Mouse (Mus musculus) CH12.LX (cell line): ENCODE results near the gene Cyp2t4. TPM values are rescaled to one million over a fixed set of nuclear protein-coding genes. Genes with fewer than 3 reads are reported as not detected.

Experiments
- DNase-seq: peaks from one replicate; pipeline ENCODE4 v3.0.0-alpha.2; 2013; ENCODE audit errors: extremely low read depth
- H3K27ac ChIP-seq: 2 replicates; pipeline ENCODE4 v1.5.1; 2012; ENCODE audit warnings: low read depth, mild to moderate bottlenecking, control low read depth, moderate library complexity; ENCODE audit not compliant: insufficient read depth
- H3K27me3 ChIP-seq: replicated peaks from 2 replicates; pipeline ENCODE3; 2012; ENCODE audit warnings: inconsistent platforms
- H3K36me3 ChIP-seq, 2 experiments: replicated peaks in 1 of 2; 2 replicates each; pipeline versions ENCODE3 to v1.6.1; 2012; ENCODE audit warnings: inconsistent platforms in 1 of 2, low read length in 1 of 2, mild to moderate bottlenecking in 1 of 2, mixed read lengths in 1 of 2, moderate library complexity in 1 of 2; ENCODE audit not compliant: control insufficient read depth in 1 of 2, insufficient read depth in 1 of 2
- H3K4me1 ChIP-seq, 2 experiments: 2 replicates each; pipeline ENCODE4 v1.6.1; 2012; ENCODE audit warnings: inconsistent platforms in 1 of 2, moderate library complexity in 1 of 2; ENCODE audit not compliant: insufficient read depth in 2 of 2, control insufficient read depth in 1 of 2
- H3K4me2 ChIP-seq: 2 replicates; pipeline ENCODE4 v1.6.1; 2012; ENCODE audit warnings: low read depth, mild to moderate bottlenecking, control low read depth; ENCODE audit not compliant: poor library complexity, insufficient read depth, severe bottlenecking
- H3K4me3 ChIP-seq, 3 experiments: fragments of 150-350 bp in 1 of 3; sonication (generic) in 1 of 3; replicated peaks in 1 of 3; 2 replicates each; pipeline versions ENCODE3 to v1.5.1; 2011 to 2012; ENCODE audit warnings: low read depth in 2 of 3, low read length in 2 of 3, mild to moderate bottlenecking in 2 of 3, moderate library complexity in 2 of 3, control low read depth in 1 of 3, improper control_type of control experiment in 1 of 3, inconsistent platforms in 1 of 3, mixed read lengths in 1 of 3; ENCODE audit not compliant: poor library complexity in 1 of 3
- H3K79me2 ChIP-seq: replicated peaks from 2 replicates; pipeline ENCODE4 v1.6.1; 2012; ENCODE audit warnings: mild to moderate bottlenecking, moderate library complexity; ENCODE audit not compliant: control insufficient read depth, poor library complexity, insufficient read depth, severe bottlenecking; ENCODE audit errors: extremely low read depth
- H3K9ac ChIP-seq: 2 replicates; pipeline ENCODE4 v1.6.1; 2012; ENCODE audit warnings: low read depth, mild to moderate bottlenecking, control low read depth, moderate library complexity; ENCODE audit not compliant: insufficient read depth
- H3K9me3 ChIP-seq: replicated peaks from 2 replicates; pipeline ENCODE3; 2012; ENCODE audit warnings: low read length, inconsistent platforms, mixed read lengths
- BHLHE40 ChIP-seq: IDR thresholded peaks from 2 replicates; pipeline ENCODE4 v1.6.1; 2011; ENCODE audit warnings: mild to moderate bottlenecking, low read depth, low read length, improper control_type of control experiment
- CHD1 ChIP-seq: IDR thresholded peaks from 2 replicates; pipeline ENCODE4 v1.6.1; 2012; ENCODE audit warnings: low read depth, low read length, improper control_type of control experiment, inconsistent platforms
- CTCF ChIP-seq, 2 experiments: IDR thresholded peaks in 1 of 2; conservative IDR thresholded peaks in 1 of 2; 2 replicates each; pipeline ENCODE4 v1.5.1; 2011 to 2012; ENCODE audit warnings: low read depth in 2 of 2, low read length in 2 of 2, improper control_type of control experiment in 1 of 2, inconsistent platforms in 1 of 2, mild to moderate bottlenecking in 1 of 2, moderate library complexity in 1 of 2
- E2F4 ChIP-seq: IDR thresholded peaks from 2 replicates; pipeline ENCODE4 v1.6.1; 2011; ENCODE audit warnings: low read depth, low read length, improper control_type of control experiment; ENCODE audit not compliant: insufficient replicate concordance
- ELF1 ChIP-seq: IDR thresholded peaks from 2 replicates; pipeline ENCODE4 v1.6.1; 2014; ENCODE audit warnings: low read depth, mild to moderate bottlenecking, inconsistent platforms, low read length, improper control_type of control experiment
- ETS1 ChIP-seq: conservative IDR thresholded peaks from 2 replicates; pipeline ENCODE4 v1.6.1; 2012; ENCODE audit warnings: low read depth, mild to moderate bottlenecking, inconsistent platforms, low read length, improper control_type of control experiment, moderate library complexity
- GABPA ChIP-seq: IDR thresholded peaks from 2 replicates; pipeline ENCODE4 v1.6.1; 2012; ENCODE audit warnings: low read depth, low read length, improper control_type of control experiment, inconsistent platforms; ENCODE audit not compliant: insufficient replicate concordance
- HCFC1 ChIP-seq: IDR thresholded peaks from 2 replicates; pipeline ENCODE4 v1.6.1; 2012; ENCODE audit warnings: low read depth, mild to moderate bottlenecking, inconsistent platforms, low read length, improper control_type of control experiment
- IRF4 ChIP-seq: IDR thresholded peaks from 2 replicates; pipeline ENCODE4 v1.6.1; 2014; ENCODE audit warnings: low read depth, mild to moderate bottlenecking, inconsistent platforms, low read length, improper control_type of control experiment
- JUN ChIP-seq: IDR thresholded peaks from 2 replicates; pipeline ENCODE4 v1.6.1; 2011; ENCODE audit warnings: low read depth, mild to moderate bottlenecking, low read length, improper control_type of control experiment, moderate library complexity; ENCODE audit not compliant: insufficient read depth
- JUND ChIP-seq: conservative IDR thresholded peaks from 2 replicates; pipeline ENCODE4 v1.6.1; 2011; ENCODE audit warnings: low read depth, low read length, improper control_type of control experiment
- KAT2A ChIP-seq: IDR thresholded peaks from 2 replicates; pipeline ENCODE4 v1.6.1; 2012; ENCODE audit warnings: low read length, improper control_type of control experiment, inconsistent platforms; ENCODE audit not compliant: insufficient replicate concordance
- MAFK ChIP-seq: IDR thresholded peaks from 2 replicates; pipeline ENCODE4 v1.6.1; 2011; ENCODE audit warnings: low read length, improper control_type of control experiment; ENCODE audit not compliant: insufficient replicate concordance
- MAX ChIP-seq: IDR thresholded peaks from 2 replicates; pipeline ENCODE4 v1.6.1; 2011; ENCODE audit warnings: low read length, improper control_type of control experiment
- MAZ ChIP-seq: IDR thresholded peaks from 2 replicates; pipeline ENCODE4 v1.6.1; 2012; ENCODE audit warnings: low read depth, mild to moderate bottlenecking, inconsistent platforms, low read length, improper control_type of control experiment, moderate library complexity
- MEF2A ChIP-seq: IDR thresholded peaks from 2 replicates; pipeline ENCODE4 v1.6.1; 2014; ENCODE audit warnings: low read depth, mild to moderate bottlenecking, inconsistent platforms, low read length, improper control_type of control experiment, borderline replicate concordance
- MXI1 ChIP-seq: IDR thresholded peaks from 2 replicates; pipeline ENCODE4 v1.6.1; 2011; ENCODE audit warnings: mild to moderate bottlenecking, low read depth, low read length, improper control_type of control experiment
- MYC ChIP-seq: IDR thresholded peaks from 2 replicates; pipeline ENCODE4 v1.6.1; 2011; ENCODE audit warnings: low read depth, mild to moderate bottlenecking, improper control_type of control experiment, low read length
- NELFE ChIP-seq: IDR thresholded peaks from 2 replicates; pipeline ENCODE4 v1.6.1; 2011; ENCODE audit warnings: low read depth, low read length, improper control_type of control experiment
- PAX5 ChIP-seq: IDR thresholded peaks from 2 replicates; pipeline ENCODE4 v1.6.1; 2012; ENCODE audit warnings: low read length, inconsistent platforms, mixed read lengths
- POLR2A ChIP-seq: IDR thresholded peaks from 2 replicates; pipeline ENCODE4 v1.6.1; 2011; ENCODE audit warnings: low read depth, mild to moderate bottlenecking, improper control_type of control experiment, low read length
- POLR2AphosphoS2 ChIP-seq: IDR thresholded peaks from 2 replicates; pipeline ENCODE4 v1.6.1; 2011; ENCODE audit warnings: low read depth, low read length, improper control_type of control experiment
- RAD21 ChIP-seq: IDR thresholded peaks from 2 replicates; pipeline ENCODE4 v1.6.1; 2011; ENCODE audit warnings: low read depth, mild to moderate bottlenecking, low read length, improper control_type of control experiment, moderate library complexity
- SIN3A ChIP-seq: IDR thresholded peaks from 2 replicates; pipeline ENCODE4 v1.6.1; 2012; ENCODE audit warnings: low read length, improper control_type of control experiment, inconsistent platforms
- SMC3 ChIP-seq: IDR thresholded peaks from 2 replicates; pipeline ENCODE4 v1.6.1; 2011; ENCODE audit warnings: low read depth, low read length, improper control_type of control experiment
- TBP ChIP-seq: conservative IDR thresholded peaks from 2 replicates; pipeline ENCODE4 v1.6.1; 2011; ENCODE audit warnings: low read depth, low read length, improper control_type of control experiment
- UBTF ChIP-seq: IDR thresholded peaks from 2 replicates; pipeline ENCODE4 v1.6.1; 2012; ENCODE audit warnings: low read depth, mild to moderate bottlenecking, inconsistent platforms, low read length, improper control_type of control experiment, moderate library complexity
- USF2 ChIP-seq: conservative IDR thresholded peaks from 2 replicates; pipeline ENCODE4 v1.6.1; 2011; ENCODE audit warnings: low read depth, low read length, improper control_type of control experiment
- ZC3H11A ChIP-seq: IDR thresholded peaks from 2 replicates; pipeline ENCODE4 v1.6.1; 2012; ENCODE audit warnings: low read depth, mild to moderate bottlenecking, inconsistent platforms, low read length, improper control_type of control experiment
- ZKSCAN1 ChIP-seq: IDR thresholded peaks from 2 replicates; pipeline ENCODE4 v1.6.1; 2012; ENCODE audit warnings: low read depth, inconsistent platforms, low read length, improper control_type of control experiment, borderline replicate concordance
- ZNF384 ChIP-seq: IDR thresholded peaks from 2 replicates; pipeline ENCODE4 v1.6.1; 2012; ENCODE audit warnings: low read depth, low read length, improper control_type of control experiment, inconsistent platforms
- dilution Hi-C: fragments of 300-500 bp; cut with MboI; formaldehyde crosslinking; loops from 2 replicates; pipeline ENCODE4 v1.14.3; 2020; ENCODE audit warnings: low sequenced_read_pairs; ENCODE audit not compliant: extremely low pct_unique_long_range_greater_than_20kb, extremely low pct_ligation_motif_present
- in situ Hi-C: fragments of 300-500 bp; cut with MboI; formaldehyde crosslinking; loops from 3 replicates; pipeline ENCODE4 v1.14.3; 2019; ENCODE audit warnings: low sequenced_read_pairs, low pct_ligation_motif_present, low pct_unique_long_range_greater_than_20kb, mixed read lengths
- polyA plus RNA-seq: library from polyadenylated mRNA; unstranded; fragments of >175 nt; gene quantifications from 2 replicates; pipeline ENCODE4 v1.2.1, GENCODE M21; 2012; ENCODE audit warnings: low read depth; ENCODE audit not compliant: insufficient read length
- total RNA-seq, 2 experiments: library from RNA; depleted of rRNA; stranded (reverse); fragments of 300-350 nt in 1 of 2; fragments of >200 nt in 1 of 2; gene quantifications; 2 replicates each; pipeline ENCODE4 v1.2.3; 2012 to 2014

Cyp2t4 gene
- total and polyA plus RNA-seq, 3 experiments: 0.43 TPM; not detected in 2

DNA sequence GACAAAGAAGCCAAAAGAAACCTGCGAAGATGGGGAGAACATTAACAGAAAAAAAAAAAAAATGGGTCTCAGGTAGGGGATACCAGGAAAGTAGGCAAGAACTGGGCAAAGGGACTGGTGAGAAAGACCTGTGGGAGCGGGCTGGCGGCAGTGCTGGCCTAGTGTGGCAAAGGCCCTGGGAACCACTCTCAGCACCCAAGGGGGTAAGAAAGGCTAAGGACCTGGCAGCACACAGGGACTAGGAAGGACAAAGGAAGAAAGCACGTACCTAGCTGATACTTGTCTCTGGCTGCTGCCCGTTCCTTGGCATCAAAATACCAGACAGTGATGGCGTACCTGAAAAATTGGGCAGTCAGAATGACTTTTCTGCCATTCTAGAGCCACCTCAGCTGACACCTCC, 5.7 kb downstream of the Cyp2t4 start:
- 0 out of 2 replicates have a peak, but pooled peaks have one; percentile 5 for TF ChIP-seq NELFE
- TF ChIP-seq HCFC1: no peak
- TF ChIP-seq CHD1: no peak
- TF ChIP-seq GABPA: no peak
- Histone ChIP-seq H3K27me3 (no peaks in the 10 kb centered on the region), H3K9me3 (no peaks in the 10 kb centered on the region), H3K79me2 (peaks cover 31% of the 10 kb centered on the region), H3K4me2 (no peak overlapping the region), H3K9ac (no peak overlapping the region), H3K4me1 (peaks cover 27 to 64% of the 10 kb centered on the region in 2 experiments), H3K36me3 (peaks cover 36 to 88% of the 10 kb centered on the region in 2 experiments), H3K4me3 (no peak overlapping the region), H3K27ac (no peak overlapping the region)
- in situ Hi-C loops (loop anchor here (5.0 kb wide), 1 partner anchor 128 kb away; no protein-coding TSS in a partner anchor), dilution Hi-C loops (no loop called here)
- no peak for DNase-seq

DNA sequence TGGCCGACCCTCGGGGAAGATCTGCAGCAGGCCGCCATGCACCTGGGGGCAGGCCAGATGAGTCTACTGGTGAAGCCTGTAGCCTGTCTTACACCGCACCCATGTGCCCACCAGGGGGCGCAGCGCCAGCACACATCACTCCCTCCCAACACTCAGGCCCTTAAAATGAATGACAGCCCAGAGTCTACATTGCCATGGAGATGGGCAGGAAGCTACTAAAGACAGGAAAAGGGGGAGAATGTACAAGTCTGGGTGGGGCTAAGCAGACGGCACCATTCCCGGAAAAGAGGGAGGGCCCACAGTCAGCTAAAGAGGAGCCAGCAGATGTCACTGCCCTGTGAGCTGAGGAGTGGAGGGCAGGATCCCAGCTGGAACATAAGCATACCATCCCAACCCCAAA, 6.4 kb downstream of the Cyp2t4 start:
- peak; percentile 86 for DNase-seq
- Histone ChIP-seq H3K27me3 (no peaks in the 10 kb centered on the region), H3K36me3 (peaks cover 40 to 90% of the 10 kb centered on the region in 2 experiments), H3K4me1 (peaks cover 27 to 64% of the 10 kb centered on the region in 2 experiments), H3K4me2 (no peak overlapping the region), H3K9me3 (no peaks in the 10 kb centered on the region), H3K9ac (no peak overlapping the region)
- in situ Hi-C loops (loop anchor here (5.0 kb wide), 2 partner anchors 67 to 127 kb away; partner anchors contain the start of gene Itpkc), dilution Hi-C loops (no loop called here)
- peak; percentile 38; the same call in 1 of the 2 replicates for TF ChIP-seq NELFE
- TF ChIP-seq ZKSCAN1: no peak
- no peak for TF ChIP-seq ETS1
- no peak for TF ChIP-seq UBTF
- peak; percentile 96 for TF ChIP-seq SMC3
- TF ChIP-seq JUN: no peak
- peak; percentile 72 for TF ChIP-seq MXI1
- peak; percentile 81 to 94 for TF ChIP-seq CTCF (conservative IDR thresholded peaks at IDR 0.05 in 1 of 2, IDR thresholded peaks at IDR 0.05 in 1 of 2; ENCODE audit: low read depth in 2 of 2, low read length in 2 of 2)
- TF ChIP-seq POLR2AphosphoS2: no peak
- no peak for TF ChIP-seq GABPA
- peak; percentile 41; the same call in 1 of the 2 replicates for TF ChIP-seq IRF4
- TF ChIP-seq USF2: no peak
- no peak for TF ChIP-seq JUND
- TF ChIP-seq MEF2A: peak; percentile 52; the same call in 1 of the 2 replicates
- TF ChIP-seq ZC3H11A: peak; percentile 57
- 0 out of 2 replicates have a peak, but pooled peaks have one; percentile 14 for TF ChIP-seq BHLHE40
- peak; percentile 49; the same call in 1 of the 2 replicates for TF ChIP-seq MAX
- TF ChIP-seq ZNF384: no peak
- TF ChIP-seq HCFC1: no peak
- TF ChIP-seq TBP: no peak
- peak; percentile 91 for TF ChIP-seq SIN3A
- TF ChIP-seq MAZ: 0 out of 2 replicates have a peak, but pooled peaks have one; percentile 60
- no peak for TF ChIP-seq MAFK
- TF ChIP-seq ELF1: peak; percentile 52
- no peak for TF ChIP-seq POLR2A
- TF ChIP-seq E2F4: no peak
- peak; percentile 82 for TF ChIP-seq RAD21
- TF ChIP-seq KAT2A: no peak
- no peak for TF ChIP-seq PAX5
- TF ChIP-seq MYC: peak; percentile 65; the same call in 1 of the 2 replicates
- TF ChIP-seq, all 38 proteins: peak for 14
- no peak overlapping the region for H3K27ac ChIP-seq
- no peak overlapping the region for H3K4me3 ChIP-seq
- peaks cover 38% of the 10 kb centered on the region for H3K79me2 ChIP-seq
